Mouse (Mus musculus): ENCODE results near the gene Mrrf.
"Not testable (repeated sequence)": the region's sequence is repeated elsewhere in the genome, so short reads cannot be mapped to it uniquely, and the experiment has no call there.

The Mrrf gene

GRCm38 (mm10) chr2:36183278-36183677 is 47.1 kb downstream of the Mrrf start:
- CTCF ChIA-PET: no interaction called here

GRCm38 (mm10) chr2:36184192-36184591 is 48.0 kb downstream of the Mrrf start:
- CTCF ChIA-PET: no interaction called here
- POLR2A ChIA-PET: interaction anchor here in 1 of 4 experiments (1.0 to 1.9 kb wide), 2 partner anchors 10 to 55 kb away, joined by 3 to 4 read pairs; no protein-coding TSS in a partner anchor

More at GRCm38 (mm10) chr2:36183278-36183677, 47.1 kb downstream of the Mrrf start:
- POLR2A ChIA-PET: interaction anchor here in 1 of 4 experiments (0.5 kb wide), 1 partner anchor 764 kb away, joined by 3 read pairs; no protein-coding TSS in a partner anchor

DNA sequence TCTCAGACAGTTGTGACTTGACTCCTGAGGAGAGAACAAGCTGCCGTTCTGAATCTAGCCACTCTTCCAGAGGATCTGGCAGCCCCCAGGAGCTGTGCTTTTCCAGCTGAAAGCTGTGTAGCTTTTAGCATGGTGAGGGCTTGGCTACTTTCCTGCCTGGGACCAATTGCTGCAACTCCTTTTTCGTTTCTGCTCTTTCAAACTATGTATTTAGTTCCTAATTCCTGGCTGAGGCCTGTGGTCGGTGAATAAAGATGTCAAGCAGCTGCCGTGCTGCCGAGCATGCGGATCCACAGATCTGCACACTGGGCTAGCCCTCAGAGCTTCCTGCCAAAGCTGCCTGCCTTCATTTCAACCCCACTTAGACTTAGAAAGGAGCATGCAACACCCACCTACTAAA is 48.7 kb downstream of the Mrrf start:
- ChIA-PET CTCF (no interaction called here), POLR2A (interaction anchor here in 1 of 4 experiments (1.0 to 1.9 kb wide), 2 partner anchors 10 to 56 kb away, joined by 3 to 4 read pairs; no protein-coding TSS in a partner anchor)

- POLR2A ChIA-PET: interaction anchor here in 1 of 4 experiments (3.7 kb wide), 1 partner anchor 11 kb away, joined by 12 read pairs; no protein-coding TSS in a partner anchor
- CTCF ChIA-PET: not testable (repeated sequence)
Observed at GRCm38 (mm10) chr2:36189200-36189599, 53.0 kb downstream of the Mrrf start.

- ChIA-PET CTCF (interaction anchor here in 1 of 4 experiments (0.6 kb wide), 1 partner anchor 1278 kb away, joined by 3 read pairs; no protein-coding TSS in a partner anchor), POLR2A (interaction anchor here in 1 of 4 experiments (3.7 kb wide), 1 partner anchor 9 kb away, joined by 12 read pairs; no protein-coding TSS in a partner anchor)
Observed at GRCm38 (mm10) chr2:36191098-36191941, 55.1 kb downstream of the Mrrf start.

GRCm38 (mm10) chr2:36197021-36197420 is 60.8 kb downstream of the Mrrf start:
- POLR2A ChIA-PET: interaction anchor here in 1 of 4 experiments (0.9 kb wide), 1 partner anchor 69 kb away, joined by 3 read pairs; no protein-coding TSS in a partner anchor
- CTCF ChIA-PET: interaction anchor here in 1 of 4 experiments (0.8 kb wide), 1 partner anchor 16 kb away, joined by 6 read pairs; no protein-coding TSS in a partner anchor

DNA sequence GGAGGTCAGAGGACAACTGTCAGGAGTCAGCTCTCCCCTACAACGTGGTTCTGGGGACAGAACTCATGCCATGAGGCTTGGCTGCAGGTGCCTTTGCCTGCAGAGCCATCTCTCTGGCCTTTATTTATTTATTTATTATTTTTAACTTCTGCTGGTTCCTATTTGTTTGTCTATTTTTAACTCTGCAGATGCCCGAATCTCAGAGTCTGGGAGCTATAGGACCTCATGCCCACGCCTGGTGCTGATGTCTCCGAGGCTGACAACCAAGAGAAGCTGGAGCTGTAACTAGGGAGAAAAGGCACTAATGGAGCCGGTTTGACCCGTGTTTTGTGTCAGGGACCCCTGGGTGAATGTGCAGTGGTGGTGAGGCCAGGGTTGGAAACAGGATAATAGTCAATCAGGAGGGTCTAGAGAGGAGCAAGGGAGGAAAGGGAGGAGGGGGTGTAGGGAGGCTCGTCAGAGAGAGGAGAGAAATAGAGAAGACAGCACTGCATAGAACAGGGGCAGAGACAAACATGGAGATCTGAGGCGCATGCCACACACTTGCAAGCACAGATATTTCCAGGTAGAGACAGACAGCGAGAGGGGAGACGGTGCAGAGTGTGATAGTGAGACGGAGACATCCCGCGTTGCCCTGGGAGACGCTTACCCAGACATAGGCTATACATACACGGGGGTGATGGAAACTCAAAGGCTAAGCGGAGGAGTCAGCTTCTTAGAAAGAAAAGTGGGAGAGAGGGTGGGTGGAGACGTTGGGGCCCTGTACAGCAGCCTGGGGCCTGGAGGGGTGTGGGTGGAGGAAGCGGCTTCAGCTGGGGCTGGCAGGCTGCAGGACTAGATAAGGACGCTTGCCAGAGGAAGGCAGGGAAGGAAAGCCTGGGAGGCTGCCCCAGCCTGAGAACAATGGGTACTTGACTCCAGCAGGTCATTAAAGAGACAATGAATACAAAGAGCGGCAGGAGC is 62.0 kb downstream of the Mrrf start:
- ChIA-PET CTCF (interaction anchor here (0.5 to 1.8 kb wide), 9 partner anchors 17 to 278 kb away, joined by 3 to 7 read pairs (median 4); no protein-coding TSS in a partner anchor), POLR2A (interaction anchor here in 3 of 4 experiments (0.5 to 3.3 kb wide), 12 partner anchors 8 to 1161 kb away, joined by 3 to 12 read pairs (median 3); partner anchors contain the start of genes Mrrf (in 1 of the 3), Pdcl (in 1 of the 3) and Rbm18 (in 1 of the 3))

- CTCF ChIA-PET: interaction anchor here (0.5 to 1.8 kb wide), 9 partner anchors 16 to 279 kb away, joined by 3 to 7 read pairs (median 4); no protein-coding TSS in a partner anchor
- POLR2A ChIA-PET: interaction anchor here in 2 of 4 experiments (0.9 to 3.3 kb wide), 9 partner anchors 8 to 1160 kb away, joined by 3 to 12 read pairs (median 3); partner anchors contain the start of genes Mrrf (in 1 of the 2), Pdcl (in 1 of the 2) and Rbm18 (in 1 of the 2)
Observed at GRCm38 (mm10) chr2:36198882-36199262, 62.7 kb downstream of the Mrrf start.

- ChIA-PET POLR2A (interaction anchor here in 1 of 4 experiments (2.3 to 3.3 kb wide), 2 partner anchors 10 to 11 kb away, joined by 7 to 12 read pairs; no protein-coding TSS in a partner anchor), CTCF (no interaction called here)
Observed at GRCm38 (mm10) chr2:36200813-36201212, 64.6 kb downstream of the Mrrf start.

- CTCF ChIA-PET: interaction anchor here in 2 of 4 experiments (0.7 to 1.1 kb wide), 2 partner anchors 100 to 194 kb away, joined by 3 read pairs; no protein-coding TSS in a partner anchor
- POLR2A ChIA-PET: interaction anchor here in 2 of 4 experiments (0.6 to 3.3 kb wide), 3 partner anchors 9 to 59 kb away, joined by 3 to 12 read pairs (median 5); no protein-coding TSS in a partner anchor
Observed at GRCm38 (mm10) chr2:36201756-36202610, 65.8 kb downstream of the Mrrf start.

- CTCF ChIA-PET: interaction anchor here in 3 of 4 experiments (0.7 to 1.8 kb wide), 4 partner anchors 100 to 194 kb away, joined by 3 to 8 read pairs (median 4); no protein-coding TSS in a partner anchor
- POLR2A ChIA-PET: interaction anchor here in 1 of 4 experiments (1.8 kb wide), 1 partner anchor 9 kb away, joined by 5 read pairs; no protein-coding TSS in a partner anchor
Observed at GRCm38 (mm10) chr2:36202611-36202880, 66.4 kb downstream of the Mrrf start.

DNA sequence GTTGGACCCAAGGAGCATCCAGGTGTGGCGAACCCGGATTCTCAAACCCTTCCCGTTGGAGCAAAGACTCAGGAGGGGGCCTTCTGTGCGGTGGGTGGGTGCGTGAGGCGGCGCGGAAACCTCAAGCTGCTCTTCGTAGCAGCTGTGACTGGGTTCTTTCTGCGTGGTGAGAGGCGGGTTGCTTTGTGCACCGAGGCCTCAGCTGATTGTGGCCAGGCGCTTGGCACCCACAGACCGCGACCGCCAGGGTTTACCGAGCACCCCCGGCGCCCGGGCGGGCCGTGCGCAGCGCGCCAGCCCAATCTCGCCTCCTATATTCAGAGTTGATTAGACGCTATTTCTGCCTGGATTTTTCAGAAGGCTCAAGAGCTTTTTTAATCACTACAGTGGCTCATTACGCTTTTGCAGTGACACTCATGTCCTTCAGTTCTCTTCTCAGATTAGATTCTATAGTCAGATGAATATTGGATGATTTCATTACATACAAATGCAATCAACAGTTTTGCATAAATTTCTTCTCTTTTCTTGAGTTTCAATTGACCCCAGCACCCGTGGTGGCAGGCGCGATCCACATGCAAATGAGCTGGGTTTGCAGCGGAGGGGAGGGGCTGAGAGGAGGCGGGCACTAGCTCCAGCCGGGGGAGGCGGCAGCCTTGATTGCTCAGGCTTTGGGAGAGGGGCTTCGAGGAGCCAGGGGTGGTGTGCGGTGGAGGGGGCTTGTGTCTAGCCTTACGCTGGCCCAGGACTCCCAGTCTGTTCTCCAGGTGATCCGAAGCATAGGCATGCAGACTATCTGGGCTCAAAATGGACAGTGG is 67.0 kb downstream of the Mrrf start:
- ChIA-PET CTCF (interaction anchor here in 2 of 4 experiments (0.6 to 1.8 kb wide), 9 partner anchors 10 to 343 kb away, joined by 3 to 8 read pairs (median 5); no protein-coding TSS in a partner anchor), POLR2A (interaction anchor here in 3 of 4 experiments (0.7 to 2.0 kb wide), 6 partner anchors 8 to 98 kb away, joined by 3 to 11 read pairs (median 4); partner anchors contain the start of gene Lhx6 (in 1 of the 3))

- ChIA-PET CTCF (interaction anchor here in 3 of 4 experiments (0.6 to 1.8 kb wide), 4 partner anchors 195 to 282 kb away, joined by 3 to 8 read pairs (median 5); no protein-coding TSS in a partner anchor), POLR2A (interaction anchor here in 1 of 4 experiments (1.3 to 2.0 kb wide), 2 partner anchors 17 to 22 kb away, joined by 4 to 11 read pairs; no protein-coding TSS in a partner anchor)
Observed at GRCm38 (mm10) chr2:36204595-36204994, 68.4 kb downstream of the Mrrf start.

- ChIA-PET POLR2A (no interaction called here), CTCF (interaction anchor here in 1 of 4 experiments (0.6 kb wide), 1 partner anchor 237 kb away, joined by 4 read pairs; no protein-coding TSS in a partner anchor)
Observed at GRCm38 (mm10) chr2:36207071-36207470, 70.9 kb downstream of the Mrrf start.

DNA sequence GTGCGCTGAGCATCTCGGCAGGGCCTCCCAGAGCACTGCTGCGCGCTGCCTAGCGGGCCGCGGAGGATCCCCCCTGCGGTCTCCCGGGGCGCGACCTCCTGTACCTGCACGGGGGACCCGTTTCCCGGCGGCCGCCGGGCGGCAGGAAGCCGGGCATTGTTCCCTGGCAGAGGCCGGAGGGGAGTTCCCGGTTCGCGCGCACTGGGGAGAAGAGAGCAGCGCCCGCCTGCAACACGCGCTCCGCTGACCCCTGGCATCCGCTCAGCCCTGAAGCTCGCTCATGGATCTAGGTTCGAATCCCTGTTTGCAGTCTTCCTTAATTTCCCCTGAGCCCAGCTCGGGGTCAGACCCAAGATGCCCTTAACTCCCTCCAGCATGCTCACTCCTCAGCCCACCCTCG is 74.6 kb downstream of the Mrrf start:
- ChIA-PET POLR2A (interaction anchor here in 1 of 4 experiments (1.2 to 1.9 kb wide), 4 partner anchors 9 to 201 kb away, joined by 3 to 7 read pairs (median 4); no protein-coding TSS in a partner anchor), CTCF (interaction anchor here in 3 of 4 experiments (0.9 to 2.5 kb wide), 10 partner anchors 120 to 227 kb away, joined by 3 to 10 read pairs (median 4); no protein-coding TSS in a partner anchor)

DNA sequence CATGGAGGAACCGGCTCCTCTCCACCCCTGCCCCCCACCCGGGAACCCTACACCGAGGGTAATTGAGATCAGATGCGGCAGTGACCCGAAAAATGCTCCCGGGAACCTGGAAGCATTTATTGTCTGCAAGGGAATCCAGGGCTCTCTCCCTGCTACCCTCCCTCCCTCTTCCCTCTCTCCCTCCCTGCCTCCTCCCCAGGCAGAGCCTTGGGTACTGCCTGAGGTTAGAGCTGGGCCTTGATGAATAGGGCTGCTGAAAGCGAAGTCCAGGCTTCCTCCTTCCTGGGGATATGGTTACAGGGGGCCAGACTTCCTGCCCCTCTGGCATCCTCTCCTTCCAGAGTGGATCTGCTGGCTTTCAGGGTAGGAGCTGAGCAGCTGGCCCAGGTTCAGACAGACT is 75.6 kb downstream of the Mrrf start:
- POLR2A ChIA-PET: interaction anchor here in 2 of 4 experiments (0.6 to 1.9 kb wide), 4 partner anchors 9 to 110 kb away, joined by 3 to 7 read pairs (median 4); no protein-coding TSS in a partner anchor
- CTCF ChIA-PET: interaction anchor here in 3 of 4 experiments (0.8 to 2.5 kb wide), 6 partner anchors 200 to 228 kb away, joined by 3 to 9 read pairs (median 4); no protein-coding TSS in a partner anchor
